Mouse (Mus musculus) cerebellum, adult 9-11 months (tissue): ENCODE results near the gene Olfr1040.
"Not testable (repeated sequence)": the region's sequence is repeated elsewhere in the genome, so short reads cannot be mapped to it uniquely, and the experiment has no call there.

ENCODE experiments used
- DNase-seq: peaks from one replicate; pipeline ENCODE4 v3.0.0; 2022

Gene Olfr1040

GRCm38 (mm10) chr2:86146632-86147031 lies at the start of gene Olfr1040:
TSS of gene Olfr1040 (minus strand) at chr2:86146732.
- DNase-seq, result no peak

GRCm38 (mm10) chr2:86195863-86196262 lies 49.3 kb upstream of the Olfr1040 start:
- DNase-seq, result no peak

DNA sequence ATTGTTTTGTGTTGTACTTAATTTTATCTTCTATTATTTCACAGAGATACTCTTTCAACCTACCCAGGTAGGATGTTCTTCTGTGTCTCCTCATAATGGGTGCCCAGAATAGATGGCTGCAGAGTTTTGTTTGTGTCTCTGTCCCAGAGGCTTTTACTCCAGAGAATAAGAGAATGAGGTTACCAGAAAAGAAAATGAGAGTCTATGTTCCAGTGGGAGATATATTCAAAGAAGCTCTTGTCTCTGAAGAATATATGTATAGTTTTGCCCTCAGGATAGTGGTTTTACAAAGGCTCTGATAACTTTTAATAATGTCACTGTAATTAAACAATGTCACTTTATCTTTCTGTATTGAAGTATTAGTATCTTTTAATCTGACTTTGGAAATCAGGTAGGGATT lies 39.1 kb upstream of the Olfr1040 start, which contains the start of gene Olfr52:
Gene Olfr52, minus strand, starts transcription at position 101 of the 400 bp plus-strand sequence.
- no peak for DNase-seq

- no peak for DNase-seq
Observed at GRCm38 (mm10) chr2:86179950-86180349, 33.4 kb upstream of the Olfr1040 start.

DNA sequence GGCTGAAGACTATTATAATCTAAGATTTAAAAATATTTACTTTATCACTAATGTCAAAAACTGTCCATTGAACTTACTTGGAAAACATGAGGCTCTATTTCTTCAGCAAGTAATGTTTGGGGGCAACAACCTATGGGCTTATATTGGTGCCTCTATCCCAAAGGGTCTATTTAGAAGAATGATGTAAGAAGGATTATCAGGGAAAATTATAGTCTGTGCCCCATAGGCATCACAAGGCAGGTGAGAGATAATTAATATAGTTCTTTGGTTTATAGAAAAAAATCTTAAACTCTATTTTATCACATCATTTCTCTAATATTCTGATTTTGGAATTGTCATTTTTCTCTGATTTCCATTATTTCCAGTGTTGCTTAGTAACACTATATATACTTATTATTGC lies 31.2 kb upstream of the Olfr1040 start, which contains the start of gene Olfr1044:
Gene Olfr1044, minus strand, starts transcription at position 101 of the 400 bp plus-strand sequence.
- DNase-seq, result no peak

GRCm38 (mm10) chr2:86175422-86175821 lies 28.9 kb upstream of the Olfr1040 start:
- DNase-seq, result not testable (repeated sequence)

- no peak for DNase-seq
Observed at GRCm38 (mm10) chr2:86167422-86167821, 20.9 kb upstream of the Olfr1040 start, which contains the start of gene Olfr1043. TSS of gene Olfr1043 (minus strand) at chr2:86167522.

- no peak for DNase-seq
Observed at GRCm38 (mm10) chr2:86161738-86162137, 15.2 kb upstream of the Olfr1040 start, which contains the start of gene Olfr1042. TSS of gene Olfr1042 (minus strand) at chr2:86161838.

DNA sequence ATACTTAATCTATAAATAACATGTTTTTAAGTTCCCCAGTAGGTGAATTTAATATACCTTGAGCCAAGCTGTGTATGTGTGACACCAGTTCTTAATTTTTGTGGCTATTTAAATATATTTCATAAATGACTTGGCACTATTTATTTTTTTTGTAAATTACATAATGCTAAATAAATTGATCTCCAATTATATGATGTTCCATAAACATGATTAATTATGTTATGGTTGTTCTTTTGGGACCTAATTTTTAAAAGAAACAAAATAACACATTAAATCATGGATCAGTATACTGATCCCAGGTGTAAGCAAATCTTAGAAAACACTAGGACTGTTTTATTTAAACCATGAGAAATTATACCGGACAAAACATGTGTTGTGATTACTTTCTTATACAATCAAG lies 10.7 kb downstream of the Olfr1040 start, which contains the start of gene Olfr1039:
Gene Olfr1039, minus strand, starts transcription at position 101 of the 400 bp plus-strand sequence.
- no peak for DNase-seq
